Mouse (Mus musculus): Measurements from ENCODE around the gene Aen.

The Aen gene

DNA sequence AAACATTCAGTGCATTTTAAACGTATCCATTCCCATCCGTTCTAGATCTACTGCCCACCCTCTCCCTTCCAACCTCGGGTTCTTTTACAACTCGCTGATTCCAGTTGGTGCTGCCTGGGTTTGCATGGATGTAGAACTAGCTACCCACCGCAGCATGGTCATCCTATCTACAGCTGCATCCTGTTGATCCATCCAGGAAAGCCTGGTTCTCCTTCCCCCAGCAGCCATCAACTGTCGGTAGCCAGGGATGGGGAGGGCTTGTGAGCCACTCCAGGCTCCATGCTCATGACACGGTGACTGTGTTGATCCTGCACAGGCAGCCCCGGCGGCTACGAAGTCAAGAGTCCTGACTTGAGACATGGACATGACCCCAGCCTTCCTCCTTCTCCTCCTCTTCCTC is 1.7 kb upstream of the Aen start:
- DNase-seq (ENCODE audit: low spot score), result no peak

DNA sequence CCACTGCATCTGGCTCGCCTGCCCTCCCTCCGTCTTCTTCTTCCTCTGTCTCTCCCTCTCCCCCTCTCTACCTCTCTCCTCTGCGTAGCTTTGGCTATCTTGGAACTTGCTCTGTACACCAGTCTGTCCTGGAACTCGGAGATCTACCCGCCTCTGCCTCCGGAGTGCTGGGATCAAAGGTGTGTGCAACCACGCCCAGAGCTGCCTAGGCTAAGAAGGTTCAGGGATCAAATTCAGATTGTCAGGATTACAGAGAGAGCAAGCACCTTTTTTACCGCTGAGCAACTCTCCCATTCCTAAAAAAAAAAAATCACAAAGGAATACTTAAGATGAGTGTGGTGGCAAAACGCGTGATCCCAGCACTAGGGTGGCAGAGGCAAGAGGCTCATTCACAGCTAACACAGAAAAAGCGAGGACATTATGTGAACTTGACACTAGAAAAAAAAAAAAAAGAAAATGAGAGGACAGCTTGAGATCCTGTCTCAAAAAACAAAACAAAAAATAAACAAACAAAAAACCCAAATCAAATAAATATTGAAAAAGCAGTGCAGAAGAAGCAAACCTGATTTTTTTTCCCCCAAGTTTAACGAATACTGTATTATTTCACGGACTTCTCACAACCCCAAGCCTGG is 517 bp upstream of the Aen start:
- no peak for DNase-seq (ENCODE audit: low spot score)

DNA sequence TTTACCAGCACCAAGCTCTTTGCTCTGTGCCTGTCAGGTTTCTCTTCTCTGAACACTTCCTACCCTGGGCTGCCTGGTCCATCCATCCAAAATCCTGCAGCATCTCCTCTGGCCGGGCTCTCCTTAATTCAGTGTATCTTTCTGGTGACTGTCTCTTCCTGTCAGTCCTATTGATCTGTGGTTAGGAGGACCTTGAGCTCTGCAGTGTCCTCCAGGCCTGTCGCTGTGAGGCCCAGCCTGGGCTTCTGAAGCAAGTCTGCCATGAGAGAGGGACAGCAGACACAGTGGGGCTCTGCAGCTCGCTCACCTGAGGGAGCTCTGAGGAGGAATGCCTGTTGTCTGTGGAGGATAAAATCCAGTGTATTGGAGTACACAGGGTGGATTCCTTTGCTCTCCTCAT is 1.9 kb downstream of the Aen start:
- DNase-seq (ENCODE audit: low spot score), result no peak

GRCm38 (mm10) chr7:78903174-78903870 is 7.7 kb downstream of the Aen start:
- no peak for DNase-seq (ENCODE audit: low spot score)

GRCm38 (mm10) chr7:78904175-78904574 is 8.5 kb downstream of the Aen start:
- DNase-seq (ENCODE audit: low spot score), result no peak

GRCm38 (mm10) chr7:78909026-78909425 is 13.4 kb downstream of the Aen start:
- DNase-seq (ENCODE audit: low spot score), result no peak

DNA sequence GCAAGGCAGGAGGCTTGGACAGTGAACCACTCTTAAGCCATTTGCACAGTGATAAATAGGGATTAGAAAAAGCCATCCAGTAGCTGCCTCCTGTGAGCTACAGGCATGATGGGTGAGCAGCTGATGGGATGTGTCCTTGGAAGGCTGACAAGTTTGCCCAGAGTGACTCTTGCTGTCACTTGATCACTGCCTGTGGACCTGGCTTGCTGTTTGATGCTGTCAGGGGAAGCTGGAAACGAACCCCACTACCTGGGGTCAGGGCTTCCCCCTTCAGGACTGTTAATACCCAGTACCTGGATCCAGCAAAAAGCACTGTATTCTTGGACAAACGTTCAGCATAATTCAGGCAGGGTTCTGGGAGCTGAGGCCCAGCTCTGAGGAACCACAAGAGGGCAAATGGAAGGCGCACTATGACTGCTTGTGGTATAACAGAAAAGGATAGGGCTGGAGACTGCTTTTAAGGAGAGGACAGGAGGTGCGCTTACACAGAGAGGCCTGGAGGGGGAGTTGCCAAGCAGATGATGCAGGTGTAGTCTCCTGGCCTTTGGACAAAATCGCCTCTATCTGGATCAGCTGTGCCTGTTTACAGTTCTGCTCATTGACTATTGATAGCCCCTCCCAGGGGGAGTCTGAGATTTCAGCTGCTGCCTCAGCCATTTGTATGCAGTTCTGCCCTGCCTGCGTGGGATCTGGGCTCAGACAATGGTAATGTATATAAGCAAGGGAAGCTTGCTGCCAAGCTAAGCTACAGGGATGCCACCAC is 14.9 kb downstream of the Aen start:
- DNase-seq (ENCODE audit: low spot score), result no peak

GRCm38 (mm10) chr7:78911209-78911608 is 15.6 kb downstream of the Aen start:
- no peak for DNase-seq (ENCODE audit: low spot score)

DNA sequence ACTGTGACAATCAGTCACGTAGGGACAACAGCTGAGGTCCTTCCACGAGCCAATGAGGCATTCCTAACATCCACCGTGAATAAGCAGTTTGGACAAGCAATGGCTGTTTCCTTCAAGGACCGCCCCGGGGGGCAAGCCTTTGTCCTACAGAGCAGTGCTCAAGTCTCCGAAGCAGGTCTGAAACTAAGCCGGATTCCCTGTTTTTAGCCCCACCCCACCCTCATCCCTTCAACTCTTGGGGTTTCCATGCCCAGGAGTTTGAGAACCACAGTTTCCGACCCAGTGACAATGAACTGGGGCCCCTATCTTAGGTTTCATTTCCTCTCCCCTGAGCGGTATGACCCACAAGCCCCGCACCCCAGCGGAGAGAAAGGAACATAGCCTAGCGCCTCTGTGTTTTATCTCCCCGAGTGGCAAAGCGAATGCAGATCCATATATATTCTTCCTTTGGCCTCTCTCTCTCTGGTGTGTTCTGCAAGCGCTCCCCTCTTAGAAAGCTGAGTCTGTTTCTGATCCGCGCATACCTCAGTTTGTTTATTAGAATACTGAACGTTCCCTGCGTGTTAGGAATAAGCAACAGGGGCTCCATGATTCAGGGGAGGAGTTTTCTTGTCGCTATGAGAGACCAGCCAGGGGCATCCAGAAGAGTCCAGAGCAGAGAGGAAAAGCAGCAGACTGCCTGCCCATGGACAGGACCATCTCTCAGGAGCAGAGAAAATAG is 16.8 kb downstream of the Aen start:
- no peak for DNase-seq (ENCODE audit: low spot score)

DNA sequence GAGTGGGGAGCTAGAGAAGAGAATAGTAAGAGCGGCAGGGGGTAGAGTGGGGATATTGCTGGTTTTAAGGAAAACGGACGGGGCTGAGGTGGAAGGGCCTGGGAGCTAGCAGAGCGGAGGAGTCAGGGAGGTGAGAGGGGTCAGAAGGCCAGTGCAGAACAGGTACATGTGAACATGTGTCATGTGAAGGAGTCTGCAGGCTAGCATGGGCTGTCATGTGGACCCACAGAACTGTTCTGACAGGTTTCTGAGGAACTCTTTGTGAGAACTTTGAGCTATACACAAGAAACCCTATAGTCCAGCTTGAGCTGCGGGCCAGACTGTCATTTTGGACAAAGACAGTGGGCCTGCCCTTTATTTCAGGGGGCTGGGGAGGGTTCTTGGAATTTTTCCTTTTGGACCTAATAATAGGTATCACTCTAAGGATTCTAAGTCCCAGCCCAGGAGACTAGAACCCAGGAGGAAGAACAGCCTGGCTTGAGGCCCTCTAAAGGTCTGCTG is 17.4 kb downstream of the Aen start, which contains the start of gene Isg20:
TSS of gene Isg20 (plus strand) at position 451 of the 501 bp plus-strand sequence.
- no peak for DNase-seq (ENCODE audit: low spot score)

DNA sequence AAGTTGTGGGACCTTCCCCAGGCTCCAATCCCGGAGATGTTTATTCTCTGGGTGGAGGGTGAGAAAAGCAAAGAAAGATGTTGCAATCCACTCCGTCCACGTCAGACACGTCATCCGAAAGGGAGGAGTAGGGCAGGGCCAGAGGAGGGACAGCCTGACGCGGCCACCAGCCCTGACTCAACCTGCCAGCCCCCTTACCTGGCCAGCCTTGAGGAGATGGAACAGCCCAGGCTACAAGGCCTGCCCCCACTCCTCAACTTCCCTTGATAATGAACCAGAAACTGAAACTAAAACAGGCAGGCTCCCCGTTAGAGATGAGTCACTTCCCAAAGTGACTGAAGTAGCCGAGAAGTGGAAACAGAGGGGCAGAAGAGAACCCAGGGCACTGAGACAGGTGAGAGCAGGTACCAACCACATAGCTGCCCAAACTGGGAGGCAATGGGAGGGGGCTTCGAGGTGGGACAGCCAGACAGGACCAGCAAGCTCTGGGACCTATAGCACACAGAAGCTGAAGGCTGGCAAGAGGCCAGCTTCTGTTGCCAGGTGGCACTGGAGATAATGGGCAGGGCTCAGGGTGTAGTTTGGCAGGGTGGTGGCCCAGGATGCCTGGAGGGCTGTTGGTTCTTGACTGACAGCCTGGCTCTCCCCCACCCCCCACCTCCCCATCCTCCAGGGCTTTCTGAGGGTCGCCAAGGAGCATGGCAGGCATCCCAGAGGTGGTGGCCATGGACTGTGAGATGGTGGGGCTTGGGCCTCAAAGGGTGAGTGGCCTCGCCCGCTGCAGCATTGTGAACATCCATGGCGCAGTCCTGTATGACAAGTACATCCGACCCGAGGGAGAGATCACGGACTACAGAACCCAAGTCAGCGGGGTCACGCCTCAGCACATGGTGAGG is 18.2 kb downstream of the Aen start:
- peak; percentile 93 for DNase-seq (ENCODE audit: low spot score)

DNA sequence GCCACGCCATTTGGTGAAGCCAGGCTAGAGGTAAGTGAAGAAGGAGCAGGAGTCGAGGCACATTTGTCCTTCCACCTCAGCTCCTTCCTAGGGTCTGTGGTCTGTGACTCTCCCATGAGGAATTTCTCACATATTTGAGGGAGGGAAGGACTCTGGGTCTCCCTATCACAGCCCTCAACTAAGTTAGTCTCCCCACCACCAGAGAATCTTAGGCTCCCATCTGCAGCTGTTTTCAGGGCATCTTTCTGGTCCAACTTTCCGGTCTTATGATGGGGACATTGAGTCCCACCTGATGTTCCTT is 18.8 kb downstream of the Aen start:
- no peak for DNase-seq (ENCODE audit: low spot score)

DNA sequence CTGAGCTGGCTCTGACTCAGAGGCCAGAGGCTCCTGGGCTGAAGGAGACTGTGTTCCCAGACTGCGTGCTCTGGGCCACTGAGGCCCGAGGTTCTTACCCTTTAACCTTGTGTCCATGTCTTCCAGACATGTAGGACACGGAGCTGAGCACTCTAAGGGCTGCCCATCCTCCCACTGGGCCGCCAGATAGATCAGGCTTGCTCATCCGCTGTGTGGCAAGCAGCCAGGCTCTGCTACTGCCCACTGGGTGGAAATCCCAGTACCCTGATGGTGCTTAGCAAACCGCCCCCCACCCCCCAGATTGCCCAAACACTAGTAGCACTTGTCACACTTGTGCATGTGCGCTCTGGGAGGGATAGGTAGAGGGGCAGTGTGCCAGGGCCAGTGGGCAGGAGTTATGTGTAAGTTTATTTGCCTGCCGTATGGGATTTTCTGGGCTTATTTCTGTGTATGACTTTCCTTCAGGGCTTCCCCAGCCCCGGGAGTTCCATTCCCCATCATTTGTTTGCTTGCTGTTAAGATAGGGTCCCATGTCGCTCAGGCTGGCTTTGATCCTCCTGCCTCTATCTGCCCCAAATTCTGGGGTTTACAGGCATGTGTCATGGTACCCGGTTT is 19.3 kb downstream of the Aen start:
- no peak for DNase-seq (ENCODE audit: low spot score)

DNA sequence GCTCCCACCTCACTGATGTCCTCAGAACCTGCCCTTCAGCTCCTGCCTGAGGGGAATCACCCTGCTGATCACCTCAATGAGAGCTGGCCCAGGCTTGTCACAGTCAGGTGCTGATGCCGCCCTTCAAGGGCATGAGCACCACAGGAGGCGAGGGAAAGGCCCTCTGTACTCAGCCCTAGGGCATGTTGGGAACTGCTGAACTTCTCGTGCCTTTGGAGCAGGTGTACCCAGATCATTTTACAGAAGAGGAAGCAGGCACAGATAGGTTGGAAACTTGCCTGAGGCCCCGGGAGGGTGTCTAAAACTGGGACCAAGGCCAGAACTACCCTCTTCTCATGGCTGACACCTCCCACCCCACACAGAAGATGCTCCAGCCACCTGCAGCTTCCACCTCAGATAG is 23.0 kb downstream of the Aen start:
- no peak for DNase-seq (ENCODE audit: low spot score)

- no peak for DNase-seq (ENCODE audit: low spot score)
These were observed 26.9 kb downstream of the Aen start for GRCm38 (mm10) chr7:78922506-78922905.

GRCm38 (mm10) chr7:78924300-78924699 is 28.6 kb downstream of the Aen start:
- DNase-seq (ENCODE audit: low spot score), result peak; percentile 70

- DNase-seq (ENCODE audit: low spot score), result no peak
These were observed 29.1 kb downstream of the Aen start for GRCm38 (mm10) chr7:78924796-78925195.

GRCm38 (mm10) chr7:78925680-78926079 is 30.0 kb downstream of the Aen start:
- DNase-seq (ENCODE audit: low spot score), result no peak

DNA sequence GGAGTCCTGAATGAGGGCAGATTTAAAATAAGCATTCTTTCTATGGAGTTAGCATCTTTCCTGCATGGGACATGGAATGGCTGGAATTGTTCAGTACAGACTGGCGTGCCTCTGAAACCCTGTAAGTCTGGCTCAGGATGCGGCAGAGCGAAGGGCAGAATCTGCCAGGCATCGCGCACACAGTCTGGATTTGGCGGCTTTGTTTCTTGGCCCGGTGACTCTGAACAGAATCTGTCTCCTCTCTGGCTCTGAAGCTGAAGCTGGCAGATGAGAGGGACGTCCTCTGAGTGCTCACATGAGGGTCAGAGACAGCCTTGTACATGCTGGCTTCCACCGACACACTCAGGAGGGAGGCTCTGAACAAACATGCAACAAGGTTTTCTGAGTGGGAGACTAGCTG is 30.5 kb downstream of the Aen start:
- DNase-seq (ENCODE audit: low spot score), result no peak

GRCm38 (mm10) chr7:78927266-78927665 is 31.6 kb downstream of the Aen start:
- DNase-seq (ENCODE audit: low spot score), result no peak

Measured in c-Kit-positive CD71-positive TER-119-positive erythroid progenitor cells, embryonic 14.5 days (primary cell).